Mouse (Mus musculus) small intestine, adult 2 months (tissue): ENCODE measurements around the gene Slc6a13. TPM values are rescaled to one million over a fixed set of nuclear protein-coding genes. Genes with fewer than 3 reads are reported as not detected.
A peak's percentile ranks its signal among the peaks of the same experiment; 100 is the strongest.

ENCODE experiments used
- H3K27ac ChIP-seq: fragments of 200-500 bp; 2 replicates; pipeline ENCODE4 v1.5.1; 2012; ENCODE audit warnings: low read depth, low read length, control low read depth, inconsistent platforms; ENCODE audit not compliant: insufficient read depth
- H3K27me3 ChIP-seq: fragments of 200-500 bp; 2 replicates; pipeline ENCODE4 v1.6.1; 2012; ENCODE audit warnings: mild to moderate bottlenecking, moderate library complexity, low read length, inconsistent platforms; ENCODE audit not compliant: control insufficient read depth, insufficient read depth
- H3K36me3 ChIP-seq: fragments of 200-500 bp; 2 replicates; pipeline ENCODE4 v1.6.1; 2012; ENCODE audit warnings: mild to moderate bottlenecking, low read length, control low read depth, inconsistent platforms; ENCODE audit not compliant: control insufficient read depth, insufficient read depth
- H3K4me1 ChIP-seq: fragments of 200-500 bp; 2 replicates; pipeline ENCODE4 v1.6.1; 2012; ENCODE audit warnings: low read length, inconsistent platforms, mixed read lengths; ENCODE audit not compliant: control insufficient read depth, insufficient read depth, insufficient read length
- H3K4me3 ChIP-seq: fragments of 200-500 bp; 2 replicates; pipeline ENCODE4 v1.5.1; 2012; ENCODE audit warnings: low read depth, mild to moderate bottlenecking, control low read depth, inconsistent platforms, low read length, moderate library complexity
- CTCF ChIP-seq: fragments of 200-500 bp; IDR thresholded peaks from 2 replicates; pipeline ENCODE4 v1.5.1; 2012; ENCODE audit warnings: low read depth, mild to moderate bottlenecking, control low read depth, inconsistent platforms, low read length, moderate library complexity, mixed read lengths; ENCODE audit not compliant: insufficient replicate concordance, insufficient read length; ENCODE audit errors: extremely low read depth
- POLR2A ChIP-seq: fragments of 200-500 bp; IDR thresholded peaks from 2 replicates; pipeline ENCODE4 v1.6.1; 2012; ENCODE audit warnings: low read depth, mild to moderate bottlenecking, control low read depth, inconsistent platforms, low read length, moderate library complexity
- WGBS: fragments of 180-500 bp; shearing (Covaris S2); methylation state at CpG from one replicate; pipeline ENCODE4 v1.1.7; 2018; 5-methylcytosine and 5-hydroxymethylcytosine counted together
- polyA plus RNA-seq: library from polyadenylated mRNA; depleted of rRNA; stranded (reverse); fragments of >200 nt; gene quantifications from 2 replicates; pipeline ENCODE4 v1.2.3, GENCODE M21; 2012

Gene Slc6a13
- polyA plus RNA-seq, 1 experiment = 0.20 TPM

DNA sequence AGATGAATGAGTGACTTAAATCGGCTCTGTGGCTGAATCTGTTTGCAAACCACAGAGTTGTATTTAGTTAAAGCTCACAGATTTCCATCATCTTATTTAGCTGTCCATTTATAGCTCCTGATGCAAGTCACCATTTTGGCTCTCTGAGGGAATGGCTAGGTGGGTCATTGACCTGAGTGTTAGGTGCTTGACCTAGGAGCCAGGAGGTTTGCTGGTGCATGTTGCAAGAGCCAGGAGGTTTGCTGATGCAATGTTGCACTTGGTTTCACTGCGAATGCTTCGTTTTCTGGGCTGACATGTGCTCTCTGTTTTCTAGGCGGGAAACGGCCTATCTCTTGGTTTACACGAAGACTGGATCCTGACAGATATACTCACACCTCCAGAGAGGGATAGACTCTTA lies 29.9 kb upstream of the Slc6a13 start:
- TF ChIP-seq POLR2A (no peak), CTCF (no peak)
- H3K36me3 ChIP-seq = peaks cover 4% of the 10 kb centered on the region
- H3K4me3 ChIP-seq = no peak overlapping the region
- WGBS = 79% methylated on average over 6 of the region's 6 CpGs
- H3K4me1 ChIP-seq = no peaks in the 10 kb centered on the region; the same call in 1 of the 2 replicates
- H3K27me3 ChIP-seq = no peaks in the 10 kb centered on the region
- no peak overlapping the region for H3K27ac ChIP-seq

GRCm38 (mm10) chr6:121271707-121272074 lies 28.3 kb upstream of the Slc6a13 start:
- Histone ChIP-seq H3K27ac (no peak overlapping the region), H3K4me3 (no peak overlapping the region), H3K4me1 (no peaks in the 10 kb centered on the region; the same call in 1 of the 2 replicates), H3K36me3 (no peaks in the 10 kb centered on the region), H3K27me3 (no peaks in the 10 kb centered on the region)
- 15% methylated on average over 4 of the region's 4 CpGs for WGBS
- TF ChIP-seq CTCF (no peak), POLR2A (no peak)

GRCm38 (mm10) chr6:121272075-121272800 lies 27.8 kb upstream of the Slc6a13 start:
- Histone ChIP-seq H3K4me3 (peak overlapping the region; percentile 58), H3K27me3 (no peaks in the 10 kb centered on the region; the same call in 1 of the 2 replicates), H3K4me1 (no peaks in the 10 kb centered on the region; the same call in 1 of the 2 replicates), H3K27ac (peak overlapping the region; percentile 75), H3K36me3 (no peaks in the 10 kb centered on the region)
- TF ChIP-seq CTCF (peak; percentile 73; the same call in 1 of the 2 replicates), POLR2A (no peak)
- WGBS = 11% methylated on average over 17 of the region's 17 CpGs

DNA sequence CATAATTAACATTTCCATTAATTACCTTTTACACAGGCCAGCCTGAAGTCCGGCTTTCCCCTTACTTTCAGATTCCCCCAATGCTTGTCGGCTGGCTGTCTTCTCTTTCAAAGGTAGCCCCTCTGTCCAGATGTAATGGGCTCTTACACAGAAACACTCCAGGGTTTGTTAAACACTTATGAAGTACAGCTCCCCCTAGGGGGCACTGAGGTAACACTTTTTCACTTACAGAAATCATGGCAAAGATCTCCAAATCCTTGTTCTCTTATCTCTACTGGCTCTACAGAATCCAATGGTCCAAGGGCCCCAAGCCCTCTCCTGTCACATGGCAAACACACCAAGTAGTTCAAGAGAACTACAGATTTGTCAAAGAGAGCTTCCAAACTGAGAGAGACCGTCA lies 25.7 kb upstream of the Slc6a13 start:
- no peaks in the 10 kb centered on the region for H3K36me3 ChIP-seq
- H3K27ac ChIP-seq = no peak overlapping the region
- no peak overlapping the region for H3K4me3 ChIP-seq
- 87% methylated on average over 3 of the region's 3 CpGs for WGBS
- no peaks in the 10 kb centered on the region; the same call in 1 of the 2 replicates for H3K27me3 ChIP-seq
- H3K4me1 ChIP-seq = no peaks in the 10 kb centered on the region; the same call in 1 of the 2 replicates
- TF ChIP-seq CTCF (peak; percentile 26; the same call in 1 of the 2 replicates), POLR2A (no peak)

DNA sequence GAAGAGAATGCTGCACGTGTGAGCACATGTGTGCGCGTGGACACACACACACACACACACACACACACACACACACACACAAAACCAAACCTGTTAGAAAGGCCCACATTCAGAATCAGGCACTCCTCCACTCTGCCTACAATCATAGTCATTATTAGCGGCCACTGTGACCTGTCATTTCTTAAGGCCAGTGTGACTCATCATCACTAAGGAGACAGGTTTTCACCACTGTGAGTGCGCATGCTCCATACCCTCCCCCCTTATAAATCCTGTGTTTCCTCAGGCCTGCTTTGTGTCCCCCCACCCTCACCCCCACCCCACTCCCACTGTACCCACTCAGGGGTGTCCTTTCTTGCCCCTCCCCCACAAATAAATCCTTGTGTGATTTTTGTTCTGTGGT lies 15.9 kb upstream of the Slc6a13 start:
- H3K36me3 ChIP-seq = no peaks in the 10 kb centered on the region
- no peak overlapping the region for H3K4me3 ChIP-seq
- 88% methylated on average over 5 of the region's 5 CpGs for WGBS
- no peaks in the 10 kb centered on the region; the same call in none of the 2 replicates for H3K27me3 ChIP-seq
- no peak for TF ChIP-seq CTCF
- TF ChIP-seq POLR2A = no peak
- H3K27ac ChIP-seq = no peak overlapping the region
- no peaks in the 10 kb centered on the region for H3K4me1 ChIP-seq

DNA sequence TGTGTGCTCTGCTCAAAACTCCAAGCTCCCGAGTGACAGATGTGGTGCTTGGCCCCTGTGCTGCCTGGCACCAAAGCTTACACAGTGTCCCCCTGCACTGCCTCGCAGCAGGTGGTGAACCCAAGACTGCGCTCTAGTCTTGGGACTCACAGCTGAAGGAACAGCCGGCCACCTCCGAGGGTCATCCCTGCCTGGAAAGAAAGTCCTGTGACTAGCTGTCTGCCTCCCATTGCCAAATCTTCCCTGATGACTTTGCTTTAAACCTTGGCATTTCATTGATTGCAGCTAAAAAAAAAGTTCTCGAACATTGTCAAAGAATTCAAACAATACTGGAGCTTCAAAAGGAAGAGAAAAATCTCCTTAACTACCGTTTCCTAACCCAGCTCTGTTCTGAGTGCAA lies 710 bp upstream of the Slc6a13 start:
- 52% methylated on average over 7 of the region's 7 CpGs for WGBS
- no peak overlapping the region for H3K27ac ChIP-seq
- TF ChIP-seq POLR2A = no peak
- TF ChIP-seq CTCF = no peak
- no peaks in the 10 kb centered on the region for H3K36me3 ChIP-seq
- H3K27me3 ChIP-seq = no peaks in the 10 kb centered on the region; the same call in 1 of the 2 replicates
- no peaks in the 10 kb centered on the region for H3K4me1 ChIP-seq
- no peak overlapping the region for H3K4me3 ChIP-seq

GRCm38 (mm10) chr6:121300504-121300903 lies 477 bp downstream of the Slc6a13 start:
- WGBS = 33% methylated on average over 9 of the region's 9 CpGs
- H3K4me3 ChIP-seq = no peak overlapping the region
- H3K27me3 ChIP-seq = no peaks in the 10 kb centered on the region; the same call in 1 of the 2 replicates
- no peak overlapping the region for H3K27ac ChIP-seq
- TF ChIP-seq CTCF = no peak
- no peak for TF ChIP-seq POLR2A
- no peaks in the 10 kb centered on the region for H3K36me3 ChIP-seq
- H3K4me1 ChIP-seq = no peaks in the 10 kb centered on the region
